Mouse (Mus musculus) naive thymus-derived CD4-positive, alpha-beta T cell, adult 2 months (primary cell): ENCODE data around the gene Cers6.

Source experiments
- DNase-seq: peaks from one replicate; pipeline ENCODE4 v3.0.0-alpha.2; 2011; ENCODE audit warnings: low read depth

Gene Cers6

DNA sequence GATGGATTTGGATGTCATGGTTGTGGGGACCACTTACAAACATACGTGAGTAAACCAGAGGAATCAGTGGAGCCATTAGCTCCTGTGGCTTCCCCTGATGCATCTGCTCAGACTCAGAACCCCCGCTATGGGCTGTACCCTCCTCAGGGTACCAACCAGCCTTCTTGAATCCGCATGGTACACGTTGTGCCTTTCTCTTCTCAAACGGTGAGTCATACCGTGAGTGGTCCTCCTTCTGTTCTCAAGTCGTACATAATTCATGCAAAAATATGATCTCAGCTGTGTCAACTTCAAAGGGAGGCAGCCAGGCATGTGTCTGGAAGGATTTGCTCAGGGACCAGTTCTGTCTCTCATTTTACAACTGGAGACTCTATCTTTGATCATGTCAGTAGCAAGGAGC is 23.3 kb downstream of the Cers6 start:
- DNase-seq, result no peak

DNA sequence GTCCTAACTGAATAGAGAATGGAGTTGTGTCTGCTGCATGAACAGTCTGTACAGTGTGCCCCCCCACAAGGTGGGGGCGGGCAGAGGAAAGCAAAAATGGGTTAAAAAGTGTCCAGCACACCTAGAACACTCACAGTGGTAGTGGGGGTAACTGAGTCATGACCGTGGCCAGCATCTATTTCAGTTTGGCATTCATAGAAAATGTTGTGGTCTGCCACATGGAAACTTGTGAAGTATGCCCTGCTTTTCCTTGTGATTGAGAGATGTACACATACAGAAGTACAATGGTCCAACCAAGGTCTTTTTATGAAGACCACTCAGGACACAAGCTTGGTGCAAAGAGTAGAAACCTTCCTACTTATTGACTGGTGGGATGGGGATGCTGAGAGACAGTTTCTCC is 24.0 kb downstream of the Cers6 start:
- no peak for DNase-seq

DNA sequence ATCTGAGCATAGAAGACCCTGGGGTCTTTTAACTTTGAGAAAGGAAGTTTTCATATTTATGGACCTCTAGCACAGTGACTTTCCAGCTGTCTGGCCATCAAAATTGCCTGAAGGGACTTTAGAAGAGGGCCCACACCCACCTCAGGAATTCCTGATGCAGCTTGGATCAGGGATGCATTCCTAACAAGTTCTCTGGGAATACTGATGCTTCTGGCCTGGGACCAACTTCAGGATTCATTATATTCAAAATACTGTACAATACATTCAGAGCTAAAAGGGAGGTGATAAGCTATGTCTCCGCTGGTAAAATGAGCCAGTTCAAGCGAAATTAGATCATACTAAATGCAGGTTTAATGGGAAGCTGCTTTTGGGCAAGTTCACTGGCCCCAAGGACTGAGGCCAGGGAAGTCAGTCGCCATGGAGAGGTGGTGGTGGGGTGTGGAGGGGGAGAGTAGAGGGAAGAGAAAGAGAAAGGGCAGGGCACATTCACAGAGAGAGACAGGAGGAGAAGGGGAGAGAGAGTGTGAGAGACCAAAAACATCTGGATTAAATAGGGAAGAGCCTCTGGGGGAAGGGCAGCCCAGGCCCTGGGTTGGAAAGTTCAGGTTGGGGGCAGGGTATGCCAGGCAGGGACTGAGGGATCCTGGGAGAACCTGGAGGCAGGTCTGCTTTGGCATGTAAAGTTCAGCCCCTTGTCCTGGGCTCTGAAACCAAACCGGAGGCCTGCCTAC is 24.7 kb downstream of the Cers6 start:
- DNase-seq, result no peak

DNA sequence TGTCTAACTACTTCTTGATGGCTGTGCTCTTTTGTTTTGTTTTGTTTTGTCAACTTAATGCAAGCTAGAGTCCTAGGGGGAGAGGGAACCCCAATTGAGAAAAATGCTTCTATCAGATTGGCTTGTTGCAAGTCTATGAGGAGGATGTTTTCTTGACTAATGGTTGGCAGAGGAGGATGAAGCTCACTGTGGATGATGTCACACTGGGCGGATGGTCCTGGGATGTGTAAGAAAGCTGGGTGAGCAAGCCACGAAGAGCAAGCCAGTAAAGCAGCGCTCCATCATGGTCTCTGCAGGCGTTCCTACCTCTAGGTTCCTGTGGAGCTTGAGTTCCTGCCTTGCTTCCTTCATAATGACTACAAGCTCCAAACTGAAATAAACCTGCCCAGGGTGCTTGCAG is 25.4 kb downstream of the Cers6 start:
- DNase-seq, result no peak

DNA sequence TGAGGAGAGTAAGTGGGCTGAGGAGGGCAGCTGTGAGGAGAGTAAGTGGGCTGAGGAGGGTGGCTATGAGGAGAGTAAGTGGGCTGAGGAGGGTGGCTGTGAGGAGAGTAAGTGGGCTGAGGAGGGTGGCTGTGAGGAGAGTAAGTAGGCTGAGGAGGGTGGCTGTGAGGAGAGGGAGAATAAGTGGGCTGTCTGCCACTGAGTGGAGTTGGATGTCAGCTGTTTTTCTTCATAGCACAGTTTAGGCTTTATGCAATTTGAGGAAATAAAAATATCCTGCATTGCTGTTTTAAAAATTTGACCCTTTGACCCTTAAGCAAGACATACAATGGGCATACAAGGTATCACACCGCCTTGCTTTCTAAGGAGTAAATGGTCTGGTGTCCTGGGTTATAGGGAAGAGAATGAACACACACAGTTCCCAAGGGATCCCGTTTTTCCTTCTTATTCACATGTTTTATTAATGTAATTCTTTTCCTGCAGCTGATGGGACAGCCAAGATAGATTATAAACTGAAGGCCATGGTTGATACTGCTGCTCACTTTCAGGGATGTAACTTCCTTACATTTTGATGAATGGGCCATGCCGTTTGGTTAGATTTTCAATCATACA is 27.0 kb downstream of the Cers6 start:
- DNase-seq, result no peak

DNA sequence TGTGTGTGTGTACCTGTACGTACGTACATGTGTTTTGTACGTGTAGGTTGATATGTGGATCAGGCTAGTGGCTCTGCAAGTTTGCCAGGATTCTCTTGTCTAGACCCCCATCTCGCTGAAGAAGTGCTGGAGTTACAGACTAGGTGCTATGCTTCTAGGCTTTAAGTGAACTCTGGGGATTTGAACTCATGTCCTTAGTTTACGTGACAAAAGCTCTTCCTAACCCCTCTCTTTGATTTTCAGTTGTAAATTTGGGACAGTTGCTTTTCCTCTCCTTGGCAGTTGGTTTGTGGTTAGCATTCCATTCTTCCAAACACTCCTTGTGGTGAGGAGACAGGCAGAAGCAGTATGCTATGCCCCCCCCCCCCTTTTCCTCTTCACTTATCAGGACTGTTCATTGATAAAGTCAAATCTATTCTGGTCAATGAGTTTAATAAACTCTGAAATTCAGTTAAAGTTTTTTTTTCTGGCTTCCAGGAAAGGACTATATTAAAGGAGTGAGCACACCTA is 28.5 kb downstream of the Cers6 start:
- no peak for DNase-seq

DNA sequence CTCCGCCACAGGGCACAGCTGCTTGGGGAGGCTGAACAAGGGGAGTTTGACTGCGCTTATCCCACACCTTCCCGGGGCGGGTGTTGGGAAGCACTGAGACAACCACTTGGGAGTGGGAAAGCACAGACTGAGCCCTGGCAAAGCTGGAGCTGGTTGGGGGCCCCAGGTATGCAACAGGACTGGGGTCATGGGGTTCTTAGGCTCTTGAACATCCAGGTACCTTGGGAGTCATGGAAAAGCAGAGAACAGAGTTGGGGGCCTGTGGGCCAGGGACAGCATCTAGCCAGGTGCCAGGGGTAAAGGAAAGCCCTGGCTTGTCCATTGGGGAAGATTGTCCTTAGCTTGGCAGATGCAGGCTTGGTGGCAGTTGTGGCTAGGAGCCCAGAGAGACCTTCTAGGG is 31.2 kb downstream of the Cers6 start:
- no peak for DNase-seq

DNA sequence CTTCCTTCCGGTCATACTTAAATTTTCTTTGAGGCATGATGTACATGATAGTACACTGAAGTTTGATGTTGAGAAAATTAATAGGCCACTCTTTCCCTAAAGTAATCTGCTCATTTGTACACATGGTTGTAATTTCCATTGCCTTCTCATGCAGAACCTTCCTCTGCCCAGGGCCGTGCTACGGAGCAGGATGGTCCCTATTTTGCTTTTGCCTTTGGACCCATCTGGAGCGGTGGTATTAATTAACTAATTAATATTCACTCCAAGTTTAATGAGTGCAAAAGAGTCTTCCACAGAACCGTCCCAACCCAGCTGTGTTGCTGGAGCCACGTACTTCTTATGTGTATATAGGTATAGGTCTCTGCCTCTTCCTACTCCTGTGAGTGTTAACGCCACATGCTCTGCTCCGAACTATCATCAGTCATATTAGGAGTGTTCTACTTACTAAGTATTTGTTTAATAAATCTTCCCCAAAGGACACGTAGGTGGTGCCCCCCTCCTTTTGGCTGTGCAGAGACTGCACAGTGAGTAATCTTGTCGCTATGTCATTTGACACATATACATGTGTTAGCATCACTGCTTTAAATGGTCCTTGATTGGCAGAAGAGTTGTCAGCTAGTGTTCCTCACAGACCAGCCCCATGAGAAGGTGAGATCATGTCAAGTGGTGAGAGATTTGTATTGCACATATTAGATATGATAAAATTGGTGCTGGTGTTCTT is 34.0 kb downstream of the Cers6 start:
- no peak for DNase-seq

DNA sequence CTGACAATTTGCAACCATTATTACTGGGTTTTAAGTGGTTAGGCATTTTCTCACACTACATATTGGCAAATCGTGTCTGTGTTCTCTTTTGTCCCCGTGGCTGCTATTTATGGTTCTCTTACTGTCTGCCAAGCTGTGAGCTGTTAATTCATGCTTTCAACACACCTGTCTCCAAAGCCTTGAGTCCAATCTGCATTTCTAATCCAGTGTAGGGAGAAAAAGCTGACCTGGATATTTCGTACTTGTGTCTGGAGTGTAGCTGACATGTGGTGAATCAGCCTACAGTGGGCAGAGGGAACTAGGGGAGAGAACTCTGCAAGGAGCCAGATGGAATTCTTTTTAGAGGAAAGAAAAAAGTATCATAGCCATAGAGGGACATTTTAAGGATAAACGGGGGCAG is 35.0 kb downstream of the Cers6 start:
- DNase-seq, result no peak

DNA sequence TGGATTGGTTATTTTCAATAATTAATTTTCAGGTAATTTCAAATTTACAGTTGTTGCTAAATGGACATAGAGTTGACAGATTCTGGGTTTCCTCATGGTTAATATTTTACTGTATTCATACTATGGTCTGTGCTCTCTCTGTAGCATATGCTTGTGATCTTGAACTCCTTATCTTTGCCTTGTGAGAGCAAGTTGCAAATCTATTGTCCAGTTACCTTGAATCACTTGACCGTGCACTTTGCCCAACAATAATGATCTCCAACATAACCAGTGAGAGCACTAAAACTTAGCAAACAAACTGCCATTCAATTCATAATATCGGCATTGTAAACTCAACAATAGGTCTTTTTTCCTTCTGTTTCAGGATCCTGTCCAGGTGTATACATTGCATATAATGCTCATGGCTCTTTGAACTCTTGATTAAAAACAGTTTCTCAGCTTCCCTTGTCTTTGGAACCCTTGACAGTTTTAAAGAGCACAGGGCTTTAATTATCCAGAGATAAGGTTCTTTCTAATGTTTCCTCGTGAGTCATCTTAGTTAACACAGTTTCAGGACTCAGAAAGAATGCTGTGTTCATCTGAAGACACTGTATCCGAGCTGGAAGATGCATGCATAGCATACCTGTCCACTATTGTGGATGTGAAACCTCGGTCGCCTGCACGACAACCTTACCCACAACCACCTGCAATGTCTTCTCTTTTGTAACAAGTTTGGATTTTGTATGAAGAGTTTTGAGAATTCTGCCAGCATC is 38.7 kb downstream of the Cers6 start:
- DNase-seq, result no peak

DNA sequence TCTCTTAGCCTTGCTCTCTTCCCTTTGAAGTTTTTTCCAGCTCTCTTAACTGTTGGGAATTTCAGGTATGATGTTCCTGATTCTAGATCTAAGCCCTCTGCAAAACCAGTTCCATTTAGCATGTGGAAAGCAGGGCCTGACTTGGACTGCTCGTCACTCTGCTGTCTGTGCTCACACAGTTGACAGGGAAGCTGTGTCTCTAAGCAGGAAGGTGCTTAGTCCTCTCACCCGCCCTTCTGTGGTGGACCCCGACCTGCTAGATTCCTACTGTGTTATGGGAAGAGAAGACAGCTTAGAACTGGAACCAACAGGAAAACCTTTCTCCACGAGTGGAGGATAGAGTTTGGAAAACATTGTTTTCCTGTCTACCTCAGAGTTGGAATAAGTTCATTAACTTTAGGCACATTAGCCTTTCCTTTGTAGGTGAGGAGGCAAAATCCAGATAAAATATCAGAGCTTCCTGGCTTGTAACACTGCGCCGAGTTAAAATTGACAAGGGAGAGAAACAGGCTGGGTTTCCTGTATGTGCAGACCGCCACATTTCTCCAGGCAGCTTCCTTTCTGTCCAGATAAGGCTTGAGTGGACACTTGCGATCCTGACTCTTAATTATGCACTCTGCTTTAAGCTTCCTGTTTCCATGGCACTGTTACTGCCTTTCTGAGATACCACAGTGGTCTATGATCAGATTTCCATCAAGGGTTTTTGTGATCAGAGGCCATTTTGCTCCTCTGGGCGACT is 39.6 kb downstream of the Cers6 start:
- DNase-seq, result no peak

DNA sequence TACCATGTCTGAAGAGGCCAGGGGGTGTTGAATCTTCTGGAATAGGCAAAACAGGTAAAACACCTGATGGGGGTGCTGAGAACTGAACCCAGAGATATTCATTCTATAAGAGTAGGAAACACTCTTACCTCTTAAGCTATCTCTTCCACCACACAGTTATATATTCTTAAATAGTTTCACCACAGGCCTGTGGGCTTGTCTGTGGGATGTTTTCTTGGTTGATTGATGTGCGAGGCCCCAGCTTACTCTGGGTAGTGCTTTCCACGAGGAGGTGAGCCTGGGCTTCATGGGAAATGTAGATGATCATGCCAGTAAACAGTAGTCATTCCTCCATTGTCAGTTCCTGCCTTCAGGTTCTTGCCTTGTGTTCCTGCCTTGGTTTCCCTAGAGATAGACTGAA is 40.5 kb downstream of the Cers6 start:
- no peak for DNase-seq

DNA sequence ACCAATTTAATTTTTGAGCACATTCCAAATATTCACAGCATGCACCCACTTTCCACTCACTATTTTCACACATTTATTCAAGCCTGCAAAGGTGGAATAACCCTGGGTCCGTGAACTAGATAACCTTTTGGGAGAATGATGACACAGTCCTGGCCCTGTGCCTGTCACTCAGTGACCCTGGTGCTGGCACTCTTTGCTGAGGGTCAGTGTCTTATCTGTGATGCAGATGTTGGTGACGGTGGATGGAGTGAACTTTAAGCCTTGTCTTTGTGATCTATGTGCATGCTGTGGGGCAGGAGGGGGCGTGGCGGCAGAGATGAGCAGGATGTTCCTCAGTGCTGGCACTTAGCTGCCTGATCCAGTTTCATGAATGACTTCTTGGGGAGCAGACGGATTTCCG is 41.3 kb downstream of the Cers6 start:
- no peak for DNase-seq

DNA sequence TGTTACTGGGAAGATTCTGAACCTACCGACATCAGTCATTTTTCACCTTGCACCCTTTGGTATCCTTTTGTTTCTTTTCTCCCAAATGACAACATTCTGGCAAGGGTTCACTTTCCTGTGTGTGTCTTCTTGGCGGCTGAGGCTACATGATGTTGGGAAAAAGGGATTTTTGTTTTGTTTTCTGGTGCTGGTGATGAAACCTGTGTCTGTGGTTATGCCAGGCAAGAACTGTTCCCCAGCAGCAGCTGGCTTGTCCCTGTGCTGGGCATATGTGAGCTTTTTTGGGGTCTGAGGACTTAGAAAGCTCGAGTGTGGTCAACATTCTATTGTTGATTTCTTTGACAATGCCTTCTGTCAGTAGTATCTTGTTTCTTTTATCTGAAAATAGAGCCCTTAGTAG is 45.7 kb downstream of the Cers6 start:
- DNase-seq, result no peak

DNA sequence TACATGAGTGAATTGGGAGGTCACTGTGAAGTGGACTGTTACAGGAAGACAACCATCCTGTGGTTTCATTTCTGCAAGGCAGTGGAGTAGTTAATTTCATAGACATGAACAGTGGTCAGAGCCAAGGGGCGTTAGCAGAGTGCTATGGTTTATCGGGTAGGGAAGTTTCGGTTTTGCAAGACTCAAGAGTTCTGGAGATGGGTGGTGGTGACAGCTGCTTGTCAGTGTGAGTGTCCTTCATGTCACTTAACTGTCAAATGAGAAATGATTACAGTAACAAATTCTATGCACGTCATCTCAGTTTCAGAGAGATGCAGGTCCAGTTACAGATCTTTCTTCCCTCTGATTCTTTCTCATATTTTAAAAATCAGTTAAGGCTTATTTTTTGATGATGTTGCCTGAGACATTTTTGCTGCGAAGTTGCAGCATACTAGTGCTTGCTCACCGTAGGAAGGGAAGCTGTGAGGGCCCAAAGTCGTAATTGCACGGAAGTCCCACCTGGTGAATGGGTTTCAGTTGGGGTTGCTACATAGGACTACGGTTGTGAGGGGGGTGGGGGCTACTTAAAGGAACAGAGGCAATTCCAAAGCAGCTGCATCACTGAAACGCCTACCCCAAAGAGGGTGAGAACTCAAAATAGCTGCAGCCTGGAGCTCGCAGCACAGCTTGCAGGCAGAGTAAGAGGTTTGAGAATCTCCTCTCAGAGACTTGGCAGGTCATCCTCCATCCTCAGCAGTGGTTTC is 46.7 kb downstream of the Cers6 start:
- peak; percentile 65 for DNase-seq

DNA sequence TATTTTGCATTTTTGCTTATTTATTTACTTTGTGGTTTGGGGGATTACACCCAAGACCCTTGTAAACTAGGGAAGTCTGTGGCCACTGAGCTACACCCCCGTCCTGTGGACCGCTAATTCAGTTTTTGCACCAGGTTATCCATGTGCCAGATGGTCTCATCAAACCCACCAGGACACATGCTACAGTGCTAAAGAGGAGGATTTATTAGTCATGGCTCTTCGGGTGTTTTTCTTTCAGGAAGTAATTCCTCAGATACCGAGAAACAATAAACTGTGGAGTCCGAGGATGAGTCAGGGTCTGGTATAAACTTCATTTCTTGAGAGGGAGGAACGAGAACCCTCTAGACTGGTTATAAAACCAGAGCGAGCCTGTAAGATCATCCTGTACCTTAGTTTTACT is 49.5 kb downstream of the Cers6 start:
- DNase-seq, result no peak

DNA sequence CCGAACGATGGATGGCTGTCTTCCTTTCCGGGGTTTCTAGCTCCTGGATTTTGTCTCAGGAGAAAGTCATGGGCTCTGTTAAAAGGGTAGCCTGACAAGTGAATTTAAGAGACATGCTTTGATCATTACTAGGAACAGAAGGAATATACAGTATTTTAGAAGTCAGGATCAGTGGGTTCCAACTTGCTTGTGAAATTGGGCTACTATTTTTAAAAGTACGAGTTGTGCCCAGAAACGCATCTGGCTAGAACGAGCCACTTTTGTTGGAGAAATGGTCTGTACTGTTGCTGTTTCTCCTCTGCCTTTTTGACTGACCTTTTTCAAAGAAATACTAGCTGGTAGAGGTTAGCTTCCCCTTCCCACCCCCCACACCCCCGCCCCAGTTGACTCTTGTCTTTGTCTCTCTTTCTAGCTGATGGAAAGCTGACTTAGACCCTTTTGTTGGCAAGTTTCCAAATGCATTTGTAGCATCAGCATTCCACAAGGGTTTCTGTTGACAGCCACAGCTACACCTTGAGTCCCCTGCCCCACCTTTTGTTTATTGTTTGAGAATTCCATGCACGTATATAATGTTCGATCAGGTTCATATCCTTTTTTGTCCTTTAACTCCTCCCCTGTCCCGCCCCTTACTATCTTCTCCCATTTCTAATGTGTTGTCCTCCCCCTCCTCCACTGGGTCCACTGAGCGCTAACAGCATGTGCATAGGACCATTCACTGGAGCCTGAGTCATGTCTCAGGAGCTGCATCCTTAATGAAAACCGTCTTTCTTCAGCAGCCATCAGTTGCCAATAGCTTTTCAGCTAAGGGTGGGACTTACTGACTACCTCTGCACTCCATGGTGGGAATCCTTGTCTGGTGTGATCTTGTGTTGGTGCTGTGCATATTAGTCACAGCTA is 50.6 kb downstream of the Cers6 start:
- no peak for DNase-seq

DNA sequence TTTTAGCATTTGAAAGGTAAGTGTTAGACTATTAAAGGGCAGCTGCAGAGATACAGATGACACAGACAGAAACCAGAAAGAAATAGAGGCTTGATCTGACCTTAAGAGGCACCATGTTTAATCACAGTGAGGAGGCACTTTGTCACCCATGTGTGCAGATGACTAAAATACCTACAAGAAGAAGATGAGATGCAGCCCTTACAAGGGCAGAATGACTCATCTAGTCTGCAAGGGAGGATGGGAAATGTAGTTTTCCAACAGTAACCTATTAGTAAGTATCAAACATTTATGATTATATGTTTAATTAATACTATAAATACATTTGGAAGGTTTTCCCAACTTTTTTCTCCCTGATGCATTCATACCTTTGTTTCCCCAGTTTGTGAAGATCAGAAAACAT is 54.5 kb downstream of the Cers6 start:
- DNase-seq, result no peak

DNA sequence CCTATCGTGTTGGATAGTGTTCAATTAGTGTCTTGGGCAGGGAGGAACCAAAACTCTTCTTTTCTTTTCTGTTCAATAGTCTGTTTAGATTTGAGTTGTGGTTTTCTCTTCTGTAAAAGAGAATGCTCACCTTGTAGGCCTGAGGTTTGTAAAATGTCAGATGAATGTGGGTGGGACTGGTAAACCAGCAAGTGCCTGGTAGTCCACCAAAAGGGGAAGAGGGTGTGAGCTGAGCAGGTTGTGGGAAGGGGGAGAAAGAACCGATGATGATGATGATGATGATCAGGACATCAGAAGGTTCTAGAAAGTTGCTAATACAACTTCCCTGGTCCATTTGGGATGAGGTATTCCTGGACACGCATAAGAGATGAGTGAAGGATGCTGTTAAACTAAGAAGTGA is 55.1 kb downstream of the Cers6 start:
- no peak for DNase-seq

DNA sequence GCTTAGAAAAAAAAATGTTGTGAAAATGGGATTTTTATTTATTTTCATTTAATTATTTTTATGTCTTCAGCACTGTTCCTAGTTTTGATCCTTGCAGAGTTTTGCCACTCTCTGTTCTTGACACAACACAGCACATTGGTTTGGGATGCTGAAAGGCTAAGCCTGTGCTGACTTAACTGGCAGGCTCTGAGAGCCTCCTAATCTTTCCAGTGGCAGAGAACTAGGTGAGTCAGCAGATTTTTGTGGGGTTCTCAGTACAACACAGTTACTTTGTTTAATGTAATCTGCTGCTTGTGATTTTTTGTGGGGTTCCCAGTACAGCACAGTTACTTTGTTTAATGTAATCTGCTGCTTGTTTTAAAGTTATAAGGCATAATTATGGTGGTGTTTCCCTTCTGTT is 55.8 kb downstream of the Cers6 start:
- no peak for DNase-seq
